Mouse (Mus musculus): ENCODE measurements around the gene Derl2.

The Derl2 gene

GRCm38 (mm10) chr11:71019201-71020068 is at the start of gene Derl2, which contains the start of gene Mis12:
Gene Derl2, minus strand, starts transcription at chr11:71019841.
Gene Mis12, plus strand, starts transcription at chr11:71019611.
- in situ Hi-C loops (cut with MboI), result no loop called here

- in situ Hi-C loops (cut with MboI), result no loop called here
Observed at GRCm38 (mm10) chr11:71052554-71052953, 32.9 kb upstream of the Derl2 start.

GRCm38 (mm10) chr11:71039526-71040298 is 20.1 kb upstream of the Derl2 start:
- in situ Hi-C loops (cut with MboI), result no loop called here

GRCm38 (mm10) chr11:71033163-71033761 is 13.6 kb upstream of the Derl2 start, which contains the start of gene 6330403K07Rik:
Gene 6330403K07Rik, minus strand, starts transcription at chr11:71033513.
- in situ Hi-C loops (cut with MboI), result no loop called here

- in situ Hi-C loops (cut with MboI), result no loop called here
Observed at GRCm38 (mm10) chr11:71032491-71033162, 13.0 kb upstream of the Derl2 start.

- in situ Hi-C loops (cut with MboI), result no loop called here
Observed at GRCm38 (mm10) chr11:71032070-71032469, 12.4 kb upstream of the Derl2 start.

DNA sequence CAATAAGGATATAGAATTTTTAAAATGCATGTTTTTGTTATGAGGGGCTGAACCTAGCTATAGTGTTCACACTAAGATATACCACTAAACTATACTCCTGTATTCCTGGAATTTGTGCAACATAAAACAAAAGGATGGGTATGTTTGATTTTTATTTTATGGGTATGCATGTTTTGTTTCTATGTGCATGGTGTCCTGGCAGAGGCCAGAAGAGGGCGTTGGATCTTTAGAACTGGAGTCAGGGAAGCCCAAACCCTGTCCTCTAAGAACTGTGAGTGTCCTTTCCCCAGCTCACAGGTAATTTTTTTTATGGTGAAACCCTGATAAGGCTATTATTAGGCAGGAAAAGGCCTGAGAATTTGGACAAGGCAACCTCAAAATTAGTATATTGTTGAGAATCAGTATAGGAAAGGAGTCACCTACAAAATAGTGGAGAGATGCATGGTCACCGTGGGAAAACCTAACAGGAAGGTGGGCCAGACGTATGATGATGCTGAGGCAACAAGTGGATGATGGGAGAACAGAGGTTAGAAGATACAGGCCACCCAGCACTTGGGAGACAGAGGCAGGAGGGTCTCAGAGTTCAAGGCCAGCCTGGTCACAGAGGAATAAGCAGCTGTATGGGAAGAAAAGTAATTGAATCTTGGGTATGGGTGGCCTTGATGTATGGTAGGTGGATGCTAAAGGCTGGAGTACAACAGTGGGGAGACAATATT is 9.9 kb upstream of the Derl2 start:
- in situ Hi-C loops (cut with MboI), result no loop called here

DNA sequence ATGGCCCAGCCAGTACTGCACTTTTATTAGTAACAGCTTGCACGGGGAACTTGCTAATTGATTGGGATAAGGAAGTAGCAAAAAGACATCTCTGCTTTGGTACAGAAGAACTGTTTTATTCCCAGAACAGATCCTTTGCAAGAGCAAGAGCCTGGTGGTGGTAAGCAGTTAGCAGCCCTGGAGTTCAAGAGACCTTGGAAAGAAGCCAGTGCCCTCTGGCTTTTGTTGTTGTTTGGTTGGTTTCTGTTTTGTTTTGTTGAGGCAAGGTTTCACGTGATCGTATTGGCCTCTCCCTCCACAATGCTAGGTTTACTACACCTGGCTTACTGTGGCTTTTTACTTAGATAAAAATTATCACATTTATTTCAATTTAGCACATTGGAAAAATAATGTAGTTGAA is 8.6 kb upstream of the Derl2 start:
- in situ Hi-C loops (cut with MboI), result no loop called here

- in situ Hi-C loops (cut with MboI), result no loop called here
Observed at GRCm38 (mm10) chr11:71018416-71019200, 1.0 kb downstream of the Derl2 start.

GRCm38 (mm10) chr11:71017051-71017450 is 2.6 kb downstream of the Derl2 start:
- in situ Hi-C loops (cut with MboI), result no loop called here

DNA sequence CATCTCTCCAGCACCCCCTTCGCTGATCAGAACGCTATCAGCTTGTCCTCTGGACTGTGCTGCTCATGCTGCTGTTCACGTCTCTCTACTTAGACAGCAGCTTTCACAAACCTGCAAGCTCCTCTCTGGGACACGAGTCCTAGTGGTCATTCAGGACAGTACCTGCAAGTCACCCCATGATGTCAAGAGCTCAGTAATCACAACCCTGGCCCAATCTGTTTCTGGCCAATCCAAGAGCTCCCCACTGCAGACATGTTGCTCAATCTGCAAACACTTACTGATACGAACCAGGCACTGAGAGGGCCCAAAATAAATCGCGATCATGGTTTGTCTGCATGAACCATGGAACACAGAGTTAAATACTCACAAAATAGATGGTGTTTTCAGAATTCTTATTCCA is 6.9 kb downstream of the Derl2 start:
- in situ Hi-C loops (cut with MboI), result no loop called here

DNA sequence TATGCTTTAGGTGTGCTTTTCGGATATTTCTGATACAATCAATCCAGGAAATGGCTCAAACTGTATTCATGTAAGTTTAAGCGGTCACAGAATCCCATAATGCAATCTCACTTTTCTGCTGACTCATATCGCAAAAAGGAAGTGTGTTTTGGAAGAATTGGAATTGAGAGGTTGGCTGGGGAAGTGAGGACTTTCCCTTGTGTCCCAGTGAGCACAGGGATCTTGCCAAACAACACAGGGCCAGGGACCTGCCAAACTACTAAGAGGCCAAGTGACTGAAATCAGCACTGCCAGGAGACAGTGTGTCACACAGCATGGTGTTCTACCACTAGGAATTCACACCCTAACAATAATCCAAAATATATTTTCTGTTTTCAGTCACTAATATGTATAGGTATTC is 11.3 kb downstream of the Derl2 start:
- in situ Hi-C loops (cut with MboI), result no loop called here

- in situ Hi-C loops (cut with MboI), result no loop called here
Observed at GRCm38 (mm10) chr11:71007831-71008230, 11.8 kb downstream of the Derl2 start.

DNA sequence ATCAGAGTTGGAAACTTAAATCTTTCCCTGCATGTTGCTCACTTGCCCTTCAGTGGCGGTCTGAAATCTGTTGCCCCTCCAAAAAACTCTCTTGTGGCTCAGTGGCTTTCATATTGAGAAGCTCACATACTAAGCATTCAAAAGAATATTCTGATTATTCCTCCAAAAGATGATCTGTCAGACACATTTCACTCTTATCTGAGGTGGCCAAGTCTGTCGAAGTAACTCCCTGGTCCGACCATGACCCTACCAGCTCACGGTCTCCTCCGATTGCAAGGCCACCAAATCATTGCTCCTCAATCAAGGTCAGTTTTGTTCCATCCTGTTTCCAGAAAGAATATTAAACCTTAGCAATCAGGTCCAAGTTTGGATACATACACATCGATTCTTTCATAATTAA is 12.6 kb downstream of the Derl2 start:
- in situ Hi-C loops (cut with MboI), result no loop called here

DNA sequence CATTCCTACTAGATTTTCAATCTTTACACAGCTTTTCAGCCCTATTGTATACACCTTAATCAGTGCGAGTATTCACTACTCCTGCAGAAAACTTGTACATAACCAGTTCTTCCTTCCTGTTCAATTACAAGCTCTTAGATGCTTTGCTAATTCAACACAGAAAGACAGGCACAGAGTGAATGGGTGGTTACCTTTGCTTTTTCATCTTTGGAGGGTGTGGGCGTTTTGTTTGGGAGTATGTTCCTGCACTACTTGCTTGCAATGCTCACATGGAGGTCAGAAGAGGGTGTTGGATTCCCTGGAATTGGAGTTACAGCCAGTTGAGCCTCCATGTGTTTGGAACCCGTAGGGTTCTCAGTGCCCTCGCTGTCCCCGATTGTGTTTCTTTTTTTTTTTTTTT is 14.6 kb downstream of the Derl2 start:
- in situ Hi-C loops (cut with MboI), result no loop called here

GRCm38 (mm10) chr11:71004316-71004773 is 15.3 kb downstream of the Derl2 start, which contains the start of gene Dhx33:
Gene Dhx33, minus strand, starts transcription at chr11:71004437.
- in situ Hi-C loops (cut with MboI), result no loop called here

DNA sequence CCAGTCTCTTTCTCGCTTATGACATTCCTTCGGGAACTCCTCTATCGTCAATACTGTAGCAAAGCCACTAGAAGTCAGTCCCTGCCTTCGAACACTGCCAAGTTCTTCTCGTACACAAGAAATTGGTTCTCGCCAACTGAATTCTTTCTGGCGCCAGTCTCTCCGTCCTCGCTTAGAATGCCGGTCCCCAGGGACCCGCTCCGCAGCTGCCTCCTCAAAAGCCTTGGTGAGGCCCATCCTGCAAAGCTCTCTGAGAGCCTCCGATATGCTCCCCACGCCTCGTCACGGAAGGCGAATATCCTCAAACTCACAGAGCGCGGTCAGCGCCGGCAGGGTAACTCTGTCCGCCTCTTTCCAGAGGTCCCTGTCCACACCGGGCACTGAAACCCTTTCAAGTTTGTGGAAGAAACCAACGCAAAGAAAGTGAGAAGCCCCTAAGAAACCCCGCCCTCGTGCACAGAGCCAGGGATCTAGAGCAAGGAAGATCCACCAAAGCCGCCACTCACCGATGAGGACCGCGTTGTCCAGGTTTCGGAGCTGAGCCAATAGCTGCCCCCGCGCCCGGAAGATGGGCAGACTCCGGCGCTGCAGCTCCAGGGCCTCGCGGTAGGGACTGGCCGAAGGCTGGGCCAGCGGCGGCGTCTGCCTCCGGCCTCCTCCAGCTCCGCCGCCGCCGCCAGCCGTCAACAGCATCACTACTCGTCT is 15.9 kb downstream of the Derl2 start:
- in situ Hi-C loops (cut with MboI), result no loop called here

GRCm38 (mm10) chr11:71001167-71001566 is 18.5 kb downstream of the Derl2 start:
- in situ Hi-C loops (cut with MboI), result no loop called here

DNA sequence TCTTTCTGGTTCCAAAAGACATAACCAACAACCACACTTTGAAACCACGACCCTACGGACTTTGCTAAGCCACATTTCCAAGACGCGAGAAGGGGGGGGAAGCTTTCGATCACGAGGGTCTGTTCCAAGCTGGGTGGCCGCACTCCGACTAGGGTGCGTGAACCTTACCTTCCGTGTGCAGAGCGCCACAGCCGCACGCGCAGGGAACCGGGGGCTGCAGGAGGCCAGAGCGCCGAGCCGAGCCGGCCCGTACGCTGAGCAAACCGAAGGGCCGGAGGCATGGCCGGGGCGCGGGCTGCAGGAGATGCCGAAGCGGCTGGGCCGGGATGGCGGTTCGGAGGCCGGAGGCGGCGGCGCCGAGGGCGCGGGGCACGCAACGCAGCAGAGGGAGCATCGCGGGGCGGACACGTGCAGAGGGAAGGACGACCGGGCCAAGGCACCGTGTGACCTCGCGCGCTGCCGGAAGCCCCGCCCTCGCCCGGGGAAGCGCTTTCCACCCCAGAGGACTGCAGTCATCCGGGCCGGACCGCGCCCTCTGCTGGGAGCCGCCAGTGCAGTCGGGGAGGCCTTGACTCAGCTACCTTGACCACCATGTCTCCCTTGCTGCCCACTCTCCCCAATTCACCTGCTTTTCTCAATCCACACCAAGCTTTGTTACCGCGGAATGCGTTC is 36.9 kb downstream of the Derl2 start, which contains the start of gene C1qbp:
Gene C1qbp (minus strand): TSS at position 470 of the 672 bp plus-strand sequence.
- in situ Hi-C loops (cut with MboI), result no loop called here
